Mouse (Mus musculus) spleen, postnatal 0 days (tissue): ENCODE results near the gene Tmem95. TPM values are rescaled to one million over a fixed set of nuclear protein-coding genes. Genes with fewer than 3 reads are reported as not detected.

ENCODE experiments used
- polyA plus RNA-seq: library from polyadenylated mRNA; unstranded; fragments of >200 nt; fragmentation: Nextera tagmentation; extraction: Ambion mirVana; gene quantifications from 2 replicates; pipeline ENCODE4 v1.2.1, GENCODE M21; 2015

The Tmem95 gene
- not detected in 2 replicates for polyA plus RNA-seq

DNA sequence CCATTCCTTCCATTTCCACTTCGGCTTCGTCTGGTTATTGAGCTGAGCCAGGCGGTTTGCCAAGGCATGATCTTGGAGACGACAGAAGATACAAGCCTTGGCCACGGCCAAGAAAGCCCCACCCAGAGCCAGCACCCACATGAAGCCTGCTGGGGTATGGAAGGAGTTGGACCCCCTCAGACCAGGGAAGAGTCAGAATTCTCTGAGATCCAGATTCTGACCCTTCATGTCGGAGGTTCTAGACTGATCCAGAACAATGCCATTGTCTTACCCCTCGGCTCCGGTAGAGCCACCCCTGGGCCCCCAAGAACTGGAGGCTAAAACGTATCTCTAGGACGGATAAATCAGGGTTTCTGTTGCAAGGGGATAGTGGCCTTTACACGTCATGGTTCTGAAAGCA lies at the start of gene Tmem95:
TSS of gene Tmem95 (minus strand) at position 141 of the 400 bp plus-strand sequence.

DNA sequence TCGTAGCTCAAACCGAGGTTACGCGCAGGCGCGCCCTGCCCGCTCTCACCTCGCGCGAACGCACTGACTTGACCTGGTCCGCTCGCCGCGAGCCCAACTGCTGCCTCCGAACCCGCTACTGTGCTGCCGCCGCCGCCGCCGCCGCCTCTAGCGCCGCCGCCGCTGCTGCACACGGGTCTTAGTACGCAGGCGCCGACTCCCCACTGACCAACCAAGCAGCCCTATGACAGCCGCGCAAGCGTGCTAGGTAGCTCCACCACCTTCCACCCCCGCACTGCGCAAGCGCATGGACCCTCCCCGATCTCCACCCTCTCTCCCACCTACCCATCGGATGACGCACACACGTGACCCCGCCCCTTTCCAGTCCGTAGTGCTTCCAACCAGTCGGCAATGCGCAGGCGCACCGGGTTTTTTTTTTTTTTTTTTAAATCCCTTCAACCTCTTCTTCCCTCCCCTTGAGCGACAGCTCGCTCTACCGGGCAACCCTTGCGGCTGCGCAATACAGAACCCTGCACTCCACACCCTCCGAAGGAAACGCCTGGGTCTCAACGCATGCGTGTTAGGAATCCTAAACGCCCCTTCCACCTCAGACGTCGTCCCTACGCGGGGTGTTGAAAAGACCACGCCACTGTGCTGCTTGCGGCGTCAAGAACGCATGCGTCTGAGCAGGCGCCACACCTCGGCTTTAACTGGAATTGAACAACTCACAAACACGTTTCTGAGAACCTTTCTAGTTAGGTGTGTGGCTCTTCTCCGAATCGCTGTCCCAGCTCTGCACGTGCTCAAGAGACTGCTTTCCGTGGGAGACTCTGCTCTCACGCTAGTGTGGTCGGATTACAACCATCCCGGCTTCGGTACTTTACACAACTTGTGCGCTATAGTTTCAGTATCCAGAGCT lies 43.5 kb upstream of the Tmem95 start, which contains the start of gene Eif5a:
TSS of gene Eif5a (minus strand) at position 845 of the 898 bp plus-strand sequence.

DNA sequence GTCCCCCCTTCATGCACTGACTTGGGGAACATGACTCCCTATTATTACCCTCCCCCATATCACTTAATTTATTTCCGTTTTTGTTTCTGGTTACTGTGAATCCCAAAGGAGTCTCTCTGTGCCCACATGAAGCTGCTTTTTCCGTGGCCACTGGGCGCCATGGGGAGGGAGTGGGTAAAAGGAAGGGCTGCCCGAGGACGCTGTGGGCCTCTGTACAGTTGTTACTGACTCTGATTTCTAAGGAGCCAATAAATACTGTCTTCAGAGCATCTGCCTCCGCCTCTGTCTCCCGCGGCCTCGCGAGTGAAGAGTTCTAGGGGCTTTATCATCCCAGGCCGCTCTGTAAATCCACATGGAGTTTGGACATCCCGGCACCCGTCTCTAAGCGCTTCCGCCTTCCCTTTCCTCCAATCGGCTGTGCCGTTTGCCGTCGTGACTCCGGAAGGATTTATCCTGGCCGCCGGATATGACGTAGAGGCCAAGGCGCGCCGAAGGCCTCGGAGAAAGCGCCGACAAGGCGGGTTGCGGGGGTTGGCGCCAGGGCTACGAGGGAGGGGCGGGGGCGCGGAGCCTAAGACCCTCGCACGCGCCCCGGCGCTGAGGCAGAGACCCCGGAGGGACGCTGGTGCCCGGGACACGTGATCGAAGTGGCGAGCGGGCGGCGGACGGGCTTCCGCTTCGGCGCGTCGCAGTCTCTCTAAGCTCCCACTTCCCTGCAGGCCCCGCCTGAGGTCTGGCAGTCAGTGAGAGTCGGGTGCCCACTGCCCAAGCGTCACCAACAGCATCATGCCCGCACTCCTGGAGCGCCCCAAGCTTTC lies 35.9 kb upstream of the Tmem95 start, which contains the start of gene Gps2:
TSS of gene Gps2 (plus strand) at position 335 of the 818 bp plus-strand sequence.

DNA sequence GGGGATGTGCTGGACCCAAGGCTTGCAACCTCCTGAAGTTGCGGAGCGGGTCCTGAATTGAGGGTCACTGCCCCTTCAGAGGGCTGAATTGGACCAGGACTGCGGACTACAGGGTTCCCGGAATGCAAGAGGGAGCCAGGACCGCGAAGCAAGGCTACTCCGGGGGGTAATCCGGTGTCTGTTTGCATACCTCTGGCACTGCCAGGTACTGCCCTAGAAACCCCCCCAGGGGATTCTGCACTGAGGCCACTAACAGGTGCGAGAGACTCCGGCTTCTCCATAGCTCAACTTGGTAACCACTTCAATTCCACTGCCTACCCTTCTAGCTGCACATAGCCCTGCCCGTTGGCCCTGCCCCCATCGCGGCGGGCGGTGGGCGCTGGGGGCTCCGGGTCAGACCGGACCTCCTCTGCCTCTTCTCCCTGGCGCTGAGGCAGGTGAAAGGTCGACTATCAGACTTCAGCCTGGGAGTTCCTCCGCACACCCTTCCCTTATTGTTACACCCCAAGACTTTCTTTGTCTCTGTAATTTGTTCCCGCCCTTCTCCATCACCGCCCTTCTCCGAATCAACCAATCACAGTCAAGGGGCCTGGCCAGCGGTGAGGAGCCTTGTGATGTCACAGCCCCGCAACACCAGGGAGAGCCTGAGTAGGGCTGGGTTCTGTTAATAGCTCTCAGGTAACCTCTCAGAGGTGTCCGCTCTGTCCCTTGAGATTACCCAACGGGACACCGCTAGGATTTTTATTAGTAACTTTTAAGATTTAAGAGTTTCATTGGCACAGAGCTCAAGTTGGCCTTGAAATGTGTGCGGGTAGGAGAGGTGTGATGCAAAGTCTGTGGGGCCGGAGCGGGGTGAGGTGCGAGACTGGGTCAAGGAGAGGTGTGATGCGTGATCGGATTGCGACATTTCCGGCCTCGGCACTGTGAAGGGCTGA lies 22.9 kb upstream of the Tmem95 start, which contains the start of the genes 2810408A11Rik and Neurl4:
TSS of gene 2810408A11Rik (minus strand) at position 517 of the 935 bp plus-strand sequence.
TSS of gene Neurl4 (plus strand) at position 602 of the 935 bp plus-strand sequence.

DNA sequence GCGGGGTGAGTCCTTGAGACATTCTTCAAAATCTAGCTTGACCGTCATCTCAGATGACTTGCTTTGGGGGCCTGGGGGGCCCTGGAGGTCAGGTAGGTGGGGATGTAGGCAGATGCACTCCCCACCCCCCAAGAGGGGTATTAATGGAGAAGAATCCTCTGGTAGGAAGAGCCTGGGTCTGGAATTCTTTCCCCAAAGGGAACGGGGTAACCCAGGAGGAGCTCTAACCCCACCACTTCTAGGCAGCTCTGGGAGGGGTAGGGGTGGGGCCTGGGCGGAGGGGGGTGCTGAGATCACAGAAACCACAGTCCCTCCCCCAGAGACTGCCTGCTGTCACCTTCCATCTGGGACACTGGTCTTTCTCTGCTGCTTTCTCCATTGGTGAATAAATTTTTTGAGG lies 17.5 kb upstream of the Tmem95 start, which contains the start of gene Acap1:
TSS of gene Acap1 (minus strand) at position 249 of the 400 bp plus-strand sequence.

DNA sequence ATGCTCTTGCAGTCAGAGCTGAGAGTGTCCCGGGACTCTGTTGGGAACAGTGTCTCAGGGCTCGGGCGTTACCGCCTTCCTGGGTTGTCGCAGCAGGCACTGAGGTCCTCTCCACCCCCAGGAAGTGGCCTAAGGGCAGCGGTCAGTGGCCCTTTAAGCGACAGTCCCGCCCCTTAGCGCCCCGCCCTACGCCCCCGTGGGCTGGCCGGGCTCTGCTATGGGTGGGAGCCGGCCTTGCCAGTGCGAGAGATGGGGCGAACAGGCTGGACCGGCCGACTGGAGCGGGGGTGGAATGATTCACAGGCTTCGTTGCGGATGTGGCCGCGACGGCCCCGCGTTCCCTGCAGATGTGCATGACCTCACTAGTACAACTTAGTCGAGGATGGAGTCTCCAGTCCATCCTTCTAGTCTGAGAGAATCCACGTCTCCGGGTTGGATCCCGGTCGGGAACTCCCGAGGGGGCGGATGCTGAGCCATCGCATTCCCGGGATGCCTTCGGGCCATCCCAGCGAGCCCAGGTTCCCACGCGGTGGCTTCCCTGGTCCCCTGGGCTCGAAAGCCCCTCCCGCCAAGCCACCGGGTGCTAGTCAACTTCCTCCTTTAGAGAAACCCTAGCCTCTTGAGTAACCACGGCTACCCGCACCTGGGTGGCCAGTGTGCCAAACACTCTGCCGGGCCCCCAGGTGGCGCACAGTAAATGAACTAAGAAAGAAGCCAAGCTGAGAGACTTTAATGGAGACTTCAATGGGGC lies 3.2 kb upstream of the Tmem95 start, which contains the start of gene Kctd11:
TSS of gene Kctd11 (minus strand) at position 554 of the 751 bp plus-strand sequence.

DNA sequence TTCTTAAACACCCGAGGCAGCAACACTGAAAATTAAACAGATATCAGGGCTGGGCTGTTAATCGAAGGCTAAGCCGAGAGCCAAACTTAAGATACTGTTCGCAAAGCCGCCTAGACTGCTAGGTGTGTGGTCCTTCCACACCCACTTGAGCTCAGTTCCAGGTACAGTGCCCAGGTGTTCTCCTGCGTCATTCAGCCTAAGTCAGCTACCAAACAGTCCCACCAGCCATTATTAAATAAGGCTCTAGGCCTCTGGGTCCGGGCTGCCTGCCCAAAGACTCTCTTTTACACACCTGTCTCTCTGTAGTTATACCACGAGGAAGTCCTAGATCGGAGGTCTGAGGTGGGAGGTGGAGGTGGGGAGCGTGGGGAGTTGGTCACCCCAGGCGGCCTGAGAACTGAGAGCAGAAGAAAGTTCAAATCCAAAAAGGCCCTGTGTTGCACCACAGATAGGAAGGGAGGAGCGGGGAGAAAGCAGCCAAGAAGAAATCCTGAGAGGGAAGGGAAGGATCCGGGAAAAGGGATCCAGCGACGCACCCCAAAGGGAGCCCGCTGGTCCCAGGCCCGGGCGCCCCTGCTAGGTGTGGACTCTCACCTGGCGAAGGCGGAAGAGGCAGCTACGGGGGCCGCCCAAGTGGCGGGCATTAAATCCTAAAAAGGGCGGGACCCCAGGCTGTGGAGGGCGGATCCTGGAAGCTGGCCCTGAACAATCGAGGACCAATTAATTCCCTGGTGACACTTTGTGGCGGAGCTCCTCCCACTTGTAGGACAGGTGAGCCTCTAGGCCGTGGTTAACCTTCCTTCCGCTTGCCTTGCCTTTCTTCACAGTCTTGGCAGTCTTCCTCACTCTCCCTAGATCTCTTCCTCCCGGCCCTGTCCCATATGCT lies 19.5 kb downstream of the Tmem95 start, which contains the start of gene Tnk1:
TSS of gene Tnk1 (minus strand) at position 618 of the 886 bp plus-strand sequence.

DNA sequence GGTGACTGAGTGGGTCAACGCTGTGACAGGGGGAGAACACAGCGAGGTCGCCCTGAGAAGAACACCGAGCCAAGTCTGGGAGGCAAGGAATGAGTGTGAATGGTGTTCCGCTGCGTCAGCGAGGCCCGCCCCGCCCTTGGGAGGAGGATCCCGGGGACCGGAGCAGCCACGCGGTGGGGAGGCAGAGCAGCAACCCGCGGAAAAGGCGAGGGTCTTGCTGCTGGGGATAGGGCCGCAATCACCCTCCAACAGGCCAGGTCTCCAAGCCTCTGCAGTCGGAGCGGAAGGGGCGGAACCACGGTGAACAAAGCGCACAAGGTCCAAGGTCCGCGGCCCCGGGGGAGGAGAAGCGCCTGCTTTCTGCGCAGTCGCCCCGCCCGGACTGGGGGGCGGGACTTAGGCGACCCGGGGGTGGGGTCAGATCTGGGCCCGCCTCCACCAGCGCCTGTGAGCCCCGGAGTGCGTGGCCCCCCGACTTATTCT lies 31.6 kb downstream of the Tmem95 start, which contains the start of gene Plscr3:
TSS of gene Plscr3 (plus strand) at position 179 of the 483 bp plus-strand sequence.

DNA sequence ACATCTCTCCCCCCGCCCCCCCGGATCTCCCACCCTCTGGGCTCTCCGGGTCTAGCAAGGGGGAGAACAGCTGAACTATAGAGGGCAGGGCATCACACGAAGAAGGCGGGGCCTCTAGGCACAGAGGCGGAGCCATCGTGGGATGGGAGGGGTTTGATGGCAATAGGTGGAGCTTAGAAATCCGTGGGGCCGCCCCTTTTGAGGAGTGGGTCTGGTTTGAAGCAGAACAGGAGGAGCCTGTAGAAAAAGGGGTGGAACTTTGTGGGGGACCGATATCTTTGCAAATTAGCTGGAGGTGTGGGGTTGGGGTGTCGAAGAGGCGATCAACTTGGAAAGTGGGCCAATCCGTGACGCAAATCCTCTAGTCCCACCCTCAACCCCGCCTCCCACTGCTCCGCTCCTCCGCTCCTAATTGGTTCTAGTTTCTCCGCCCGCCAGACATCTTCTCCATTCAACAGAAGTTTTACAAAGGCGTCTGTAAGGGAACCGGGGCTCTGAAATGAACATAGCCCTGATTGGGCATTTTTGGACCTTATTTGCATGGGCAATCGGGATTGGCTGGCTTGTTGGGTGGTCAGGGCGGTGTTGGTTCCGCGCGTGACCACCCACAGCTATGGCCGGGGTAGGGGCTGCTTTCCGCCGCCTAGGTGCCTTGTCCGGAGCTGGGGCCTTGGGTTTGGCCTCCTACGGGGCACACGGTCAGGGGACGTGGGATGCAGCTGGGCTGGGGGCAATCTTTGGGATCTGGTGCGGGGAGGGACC lies 39.7 kb downstream of the Tmem95 start, which contains the start of gene Tmem256:
TSS of gene Tmem256 (plus strand) at position 563 of the 762 bp plus-strand sequence.

DNA sequence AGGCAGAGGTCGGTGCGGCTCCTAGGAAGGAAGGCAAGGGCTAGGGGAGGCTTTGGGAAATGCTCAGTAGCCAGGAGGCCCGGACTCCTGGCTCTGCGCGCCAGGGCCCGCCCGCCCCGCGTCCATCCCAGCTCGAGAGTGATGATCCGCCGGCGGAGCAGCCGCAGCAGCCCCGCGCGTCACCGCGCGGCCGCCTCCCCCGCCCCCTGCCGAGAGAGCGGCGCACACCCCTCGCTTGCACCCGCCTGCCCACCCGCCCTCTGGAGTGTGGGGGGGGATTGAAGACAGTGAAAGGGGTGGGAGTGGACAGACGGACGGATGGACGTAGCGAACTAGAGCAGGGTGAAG lies 40.2 kb downstream of the Tmem95 start, which contains the start of gene Nlgn2:
TSS of gene Nlgn2 (minus strand) at position 181 of the 348 bp plus-strand sequence.

Other genes starting within 250 kb of the Tmem95 start
- gene Fxr2, start 245.0 kb downstream of the Tmem95 start, polyA plus RNA-seq: 11.5 and 12.6 TPM in 2 replicates
- gene Sox15, start 222.7 kb downstream of the Tmem95 start, polyA plus RNA-seq: 0.19 and 0.25 TPM in 2 replicates
- 44.5 and 46.1 TPM in 2 replicates for gene Mpdu1, start 215.4 kb downstream of the Tmem95 start, polyA plus RNA-seq
- 25.2 and 39.1 TPM in 2 replicates for gene Cd68, start 211.9 kb downstream of the Tmem95 start, polyA plus RNA-seq
- 272 and 275 TPM in 2 replicates for gene Eif4a1, start 205.6 kb downstream of the Tmem95 start, polyA plus RNA-seq
- gene Senp3, start 195.9 kb downstream of the Tmem95 start, polyA plus RNA-seq: 37.0 and 38.4 TPM in 2 replicates
- 0.64 and 0.78 TPM in 2 replicates for gene Tnfsf13, start 192.2 kb downstream of the Tmem95 start, polyA plus RNA-seq
- gene Tnfsf12, start 182.2 kb downstream of the Tmem95 start, polyA plus RNA-seq: 4.4 and 5.2 TPM in 2 replicates
- 2.1 and 2.8 TPM in 2 replicates for gene Tnfsfm13, start 181.9 kb downstream of the Tmem95 start, polyA plus RNA-seq
- gene Polr2a, start 119.4 kb downstream of the Tmem95 start, polyA plus RNA-seq: 15.2 and 15.8 TPM in 2 replicates
- gene Slc35g3, start 116.0 kb downstream of the Tmem95 start, polyA plus RNA-seq: 0.07 and 0.08 TPM in 2 replicates
- gene Zbtb4, start 112.1 kb downstream of the Tmem95 start, polyA plus RNA-seq: 1.3 and 1.9 TPM in 2 replicates
- 0.99 and 1.5 TPM in 2 replicates for gene Chrnb1, start 82.1 kb downstream of the Tmem95 start, polyA plus RNA-seq
- gene Fgf11, start 76.2 kb downstream of the Tmem95 start, polyA plus RNA-seq: 0.33 and 0.36 TPM in 2 replicates
- gene Tmem102, start 72.4 kb downstream of the Tmem95 start, polyA plus RNA-seq: 0.30 and 0.68 TPM in 2 replicates
- gene Gm39566, start 62.7 kb downstream of the Tmem95 start, polyA plus RNA-seq: not detected in 2 replicates
- not detected in 2 replicates for gene Spem2, start 59.6 kb downstream of the Tmem95 start, polyA plus RNA-seq
- gene Spem1, start 55.8 kb downstream of the Tmem95 start, polyA plus RNA-seq: 0.12 TPM in 1 of 2 replicates, not detected in the other
- 2.6 and 3.1 TPM in 2 replicates for gene Nlgn2, start 40.2 kb downstream of the Tmem95 start, polyA plus RNA-seq
- gene Tmem256, start 39.5 kb downstream of the Tmem95 start, polyA plus RNA-seq: 337 and 343 TPM in 2 replicates
- 45.7 and 56.8 TPM in 2 replicates for gene Plscr3, start 31.6 kb downstream of the Tmem95 start, polyA plus RNA-seq
- 0.56 and 0.91 TPM in 2 replicates for gene Tnk1, start 19.3 kb downstream of the Tmem95 start, polyA plus RNA-seq
- gene Kctd11, start 3.4 kb upstream of the Tmem95 start, polyA plus RNA-seq: 2.3 and 3.1 TPM in 2 replicates
- gene Acap1, start 17.5 kb upstream of the Tmem95 start, polyA plus RNA-seq: 15.3 and 21.3 TPM in 2 replicates
- gene 2810408A11Rik, start 23.0 kb upstream of the Tmem95 start, polyA plus RNA-seq: 2.2 and 2.6 TPM in 2 replicates
- gene Neurl4, start 23.1 kb upstream of the Tmem95 start, polyA plus RNA-seq: 3.2 and 3.4 TPM in 2 replicates
- gene Gps2, start 35.9 kb upstream of the Tmem95 start, polyA plus RNA-seq: 104 and 116 TPM in 2 replicates
- 1,453 and 1,558 TPM in 2 replicates for gene Eif5a, start 43.9 kb upstream of the Tmem95 start, polyA plus RNA-seq
- gene Ybx2, start 57.8 kb upstream of the Tmem95 start, polyA plus RNA-seq: 0.12 and 0.53 TPM in 2 replicates
- gene Slc2a4, start 70.2 kb upstream of the Tmem95 start, polyA plus RNA-seq: 19.1 and 22.0 TPM in 2 replicates
- 0.98 and 1.6 TPM in 2 replicates for gene Cldn7, start 86.8 kb upstream of the Tmem95 start, polyA plus RNA-seq
- gene Ctdnep1, start 103.1 kb upstream of the Tmem95 start, polyA plus RNA-seq: 20.7 and 22.4 TPM in 2 replicates
- 69.4 and 73.0 TPM in 2 replicates for gene Elp5, start 104.5 kb upstream of the Tmem95 start, polyA plus RNA-seq
- 318 and 353 TPM in 2 replicates for gene Gabarap, start 113.1 kb upstream of the Tmem95 start, polyA plus RNA-seq
- 26.6 and 35.9 TPM in 2 replicates for gene Phf23, start 117.8 kb upstream of the Tmem95 start, polyA plus RNA-seq
- gene Dvl2, start 122.6 kb upstream of the Tmem95 start, polyA plus RNA-seq: 6.9 and 10.2 TPM in 2 replicates
- 58.3 and 59.1 TPM in 2 replicates for gene Acadvl, start 137.4 kb upstream of the Tmem95 start, polyA plus RNA-seq
- gene Dlg4, start 138.9 kb upstream of the Tmem95 start, polyA plus RNA-seq: 1.5 and 3.1 TPM in 2 replicates
- 0.10 and 0.16 TPM in 2 replicates for gene Asgr1, start 176.1 kb upstream of the Tmem95 start, polyA plus RNA-seq
- gene Asgr2, start 214.6 kb upstream of the Tmem95 start, polyA plus RNA-seq: 0.12 TPM in 1 of 2 replicates, not detected in the other